Mouse (Mus musculus) left cerebral cortex, adult 2 months (tissue): Measurements from ENCODE around the gene Clec4n. TPM values are rescaled to one million over a fixed set of nuclear protein-coding genes. Genes with fewer than 3 reads are reported as not detected.
"Not testable (repeated sequence)": the region's sequence is repeated elsewhere in the genome, so short reads cannot be mapped to it uniquely, and the experiment has no call there.

Experiments used
- DNase-seq, 2 experiments: peaks; one replicate each; pipeline ENCODE4 v3.0.0; 2021 to 2022; ENCODE audit warnings: low spot score in 2 of 2, mixed read lengths in 1 of 2; ENCODE audit errors: extremely low spot score in 1 of 2
- H3K27ac ChIP-seq: fragments of 200-600 bp; 2 replicates; pipeline ENCODE4 v1.8.1; 2022
- H3K4me3 ChIP-seq: fragments of 200-600 bp; 2 replicates; pipeline ENCODE4 v1.8.1; 2022
- CTCF ChIP-seq: fragments of 200-600 bp; IDR thresholded peaks from 2 replicates; pipeline ENCODE4 v1.8.1; 2022; ENCODE audit warnings: antibody characterized with exemption, mild to moderate bottlenecking, moderate library complexity
- intact Hi-C: fragments of 180-260 bp; cut with DNase I; formaldehyde crosslinking; loops from one replicate; pipeline ENCODE4 v1.15.1; 2025
- total RNA-seq, 2 experiments: library from RNA; stranded (reverse); gene quantifications; 2 replicates each; pipeline ENCODE4 v1.2.3; 2021

Gene Clec4n
- total RNA-seq, 2 experiments from 2014 or later = not detected

GRCm38 (mm10) chr6:123259889-123260603, 30.4 kb downstream of the Clec4n start:
- no peak for DNase-seq
- no peak for TF ChIP-seq CTCF
- no peak overlapping the region for H3K27ac ChIP-seq
- H3K4me3 ChIP-seq = no peak overlapping the region
- intact Hi-C loops = loop anchor here (10.0 kb wide), 1 partner anchor 365 kb away; no protein-coding TSS in a partner anchor

- no peak overlapping the region for H3K4me3 ChIP-seq
- DNase-seq = no peak
- H3K27ac ChIP-seq = no peak overlapping the region
- intact Hi-C loops = no loop called here
- no peak for TF ChIP-seq CTCF
These were observed 31.2 kb downstream of the Clec4n start for GRCm38 (mm10) chr6:123260868-123261267.

- Histone ChIP-seq H3K27ac (no peak within 1 kb of the TSS), H3K4me3 (no peak within 1 kb of the TSS)
- DNase-seq = no peak
- intact Hi-C loops = no loop called here
- TF ChIP-seq CTCF = no peak; the same call in 1 of the 2 replicates
These were observed 32.0 kb downstream of the Clec4n start, which contains the start of gene Clec4d for GRCm38 (mm10) chr6:123261555-123262161. Gene Clec4d, plus strand, starts transcription at chr6:123262111.

GRCm38 (mm10) chr6:123264194-123264593, 34.6 kb downstream of the Clec4n start:
- no peak for DNase-seq
- intact Hi-C loops = no loop called here
- no peak overlapping the region for H3K27ac ChIP-seq
- TF ChIP-seq CTCF = no peak
- no peak overlapping the region for H3K4me3 ChIP-seq

GRCm38 (mm10) chr6:123265809-123266208, 36.2 kb downstream of the Clec4n start:
- H3K27ac ChIP-seq = no peak overlapping the region
- no peak for TF ChIP-seq CTCF
- intact Hi-C loops = no loop called here
- no peak overlapping the region for H3K4me3 ChIP-seq
- no peak for DNase-seq

- intact Hi-C loops = no loop called here
- TF ChIP-seq CTCF = no peak
- DNase-seq = no peak
These were observed 37.3 kb downstream of the Clec4n start for GRCm38 (mm10) chr6:123266945-123267344.

GRCm38 (mm10) chr6:123279443-123279842, 49.8 kb downstream of the Clec4n start:
- Histone ChIP-seq H3K4me3 (no peak overlapping the region), H3K27ac (no peak overlapping the region)
- peak in 1 of 2 experiments; percentile 10 for DNase-seq
- intact Hi-C loops = no loop called here
- TF ChIP-seq CTCF = no peak

More at GRCm38 (mm10) chr6:123266945-123267344, 37.3 kb downstream of the Clec4n start:
- Histone ChIP-seq H3K4me3 (no peak overlapping the region), H3K27ac (no peak overlapping the region)

GRCm38 (mm10) chr6:123286311-123286710, 56.7 kb downstream of the Clec4n start:
- no peak overlapping the region for H3K27ac ChIP-seq
- no peak for TF ChIP-seq CTCF
- no peak overlapping the region for H3K4me3 ChIP-seq
- intact Hi-C loops = no loop called here
- DNase-seq = no peak

GRCm38 (mm10) chr6:123288931-123289330, 59.3 kb downstream of the Clec4n start:
- no peak for TF ChIP-seq CTCF
- Histone ChIP-seq H3K4me3 (no peak overlapping the region), H3K27ac (no peak overlapping the region)
- no peak for DNase-seq
- intact Hi-C loops = no loop called here

GRCm38 (mm10) chr6:123289753-123290152, 60.1 kb downstream of the Clec4n start, which contains the start of gene Clec4e:
Gene Clec4e, minus strand, starts transcription at chr6:123289870.
- intact Hi-C loops = no loop called here
- no peak for DNase-seq
- Histone ChIP-seq H3K27ac (no peak within 1 kb of the TSS), H3K4me3 (no peak within 1 kb of the TSS)
- no peak for TF ChIP-seq CTCF

GRCm38 (mm10) chr6:123292751-123293400, 63.2 kb downstream of the Clec4n start:
- Histone ChIP-seq H3K27ac (no peak overlapping the region), H3K4me3 (no peak overlapping the region)
- no peak for TF ChIP-seq CTCF
- no peak for DNase-seq
- intact Hi-C loops = no loop called here

- DNase-seq, intact Hi-C loops, H3K27ac ChIP-seq, H3K4me3 ChIP-seq: not testable (repeated sequence)
These were observed 63.9 kb downstream of the Clec4n start for GRCm38 (mm10) chr6:123293509-123293908.

Other genes with a start within 250 kb of the Clec4n start
- gene Clec4a4, start 239.5 kb upstream of the Clec4n start, total RNA-seq = not detected
- not detected for gene Clec4b1, start 179.9 kb upstream of the Clec4n start, total RNA-seq
- 1 to 10 TPM; 2.1 to 2.6 TPM for gene Clec4a2, start 123.4 kb upstream of the Clec4n start, total RNA-seq
- gene Clec4b2, start 57.0 kb upstream of the Clec4n start, total RNA-seq = not detected
- not detected for gene Clec4d, start 32.3 kb downstream of the Clec4n start, total RNA-seq
- gene Clec4e, start 60.0 kb downstream of the Clec4n start, total RNA-seq = not detected
- not detected for gene Vmn2r19, start 78.5 kb downstream of the Clec4n start, total RNA-seq
- gene Vmn2r20, start 188.3 kb downstream of the Clec4n start, total RNA-seq = not detected